Mouse (Mus musculus) ES-E14 (cell line): Measurements from ENCODE around the gene Olfr600.

Experiments
- CHD2 ChIP-seq: IDR thresholded peaks from 2 replicates; pipeline ENCODE4 v1.6.1; 2014; ENCODE audit warnings: mild to moderate bottlenecking, low read depth, low read length, inconsistent platforms
- HCFC1 ChIP-seq: IDR thresholded peaks from 2 replicates; pipeline ENCODE4 v1.6.1; 2012; ENCODE audit warnings: low read length, inconsistent platforms, borderline replicate concordance; ENCODE audit not compliant: insufficient read depth
- MAFK ChIP-seq: IDR thresholded peaks from 2 replicates; pipeline ENCODE4 v1.6.1; 2014; ENCODE audit warnings: mild to moderate bottlenecking, low read depth, low read length, inconsistent platforms; ENCODE audit not compliant: insufficient read depth
- ZC3H11A ChIP-seq: IDR thresholded peaks from 2 replicates; pipeline ENCODE4 v1.6.1; 2012; ENCODE audit warnings: low read depth, mild to moderate bottlenecking, inconsistent platforms, low read length, borderline replicate concordance
- ZNF384 ChIP-seq: IDR thresholded peaks from 2 replicates; pipeline ENCODE4 v1.6.1; 2012; ENCODE audit warnings: low read depth, low read length, inconsistent platforms

GRCm38 (mm10) chr7:103386077-103386476, 36.6 kb upstream of the Olfr600 start, which contains the start of gene Olfr603:
- TF ChIP-seq CHD2 (no peak), HCFC1 (no peak), MAFK (no peak), ZNF384 (no peak), ZC3H11A (no peak)
